Mouse (Mus musculus): ENCODE results near the gene Atf7.

DNA sequence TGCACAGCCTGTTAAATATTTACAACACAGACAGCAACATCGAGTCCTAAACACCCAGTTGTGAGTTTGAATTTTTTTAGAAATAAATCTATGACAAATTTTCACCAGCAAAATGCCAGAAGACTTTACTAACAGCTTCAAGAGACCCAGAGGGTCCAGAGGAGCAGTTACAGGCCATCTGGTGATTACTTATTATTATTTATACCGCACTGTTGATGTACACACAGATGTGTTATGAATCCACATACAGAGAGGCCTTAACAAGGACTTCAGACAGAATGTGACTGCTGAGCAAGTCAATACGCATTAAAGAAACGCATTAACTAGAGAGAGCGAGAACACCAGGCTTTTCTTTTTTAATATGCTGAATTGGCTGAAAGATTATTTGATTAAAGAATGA, 39.8 kb downstream of the Atf7 start:
- TF ChIP-seq POLR2A (IDR thresholded peaks at IDR 0.05; ENCODE audit: low read depth, low read length) = no peak
- no peak for TF ChIP-seq CTCF (conservative IDR thresholded peaks at IDR 0.05; ENCODE audit: insufficient read depth, insufficient read length, low read depth, low read length)

Data from kidney, adult 2 months (tissue).